Mouse (Mus musculus) midbrain, embryonic 15.5 days (tissue): ENCODE measurements around the gene Olfr153. TPM values are rescaled to one million over a fixed set of nuclear protein-coding genes. Genes with fewer than 3 reads are reported as not detected.
"Not testable (repeated sequence)": the region's sequence is repeated elsewhere in the genome, so short reads cannot be mapped to it uniquely, and the experiment has no call there.

Experiments used
- ATAC-seq: fragments of 200-750 bp; cut with Nextera tagmentation; replicated peaks from 2 replicates; pipeline ENCODE4 v1.8.0; 2017; ENCODE audit warnings: moderate TSS enrichment
- H3K27ac ChIP-seq: fragments of 300-500 bp; sonication (generic); 2 replicates; pipeline ENCODE4 v1.5.1; 2015; ENCODE audit warnings: mild to moderate bottlenecking, inconsistent platforms
- H3K27me3 ChIP-seq: fragments of 300-500 bp; sonication (generic); replicated peaks from 2 replicates; pipeline ENCODE4 v1.6.1; 2015; ENCODE audit warnings: inconsistent platforms
- H3K36me3 ChIP-seq: fragments of 300-500 bp; sonication (generic); replicated peaks from 2 replicates; pipeline ENCODE4 v1.6.1; 2015; ENCODE audit warnings: inconsistent platforms
- H3K4me1 ChIP-seq: fragments of 300-500 bp; sonication (generic); 2 replicates; pipeline ENCODE4 v1.6.1; 2015; ENCODE audit warnings: inconsistent platforms
- H3K4me2 ChIP-seq: fragments of 300-500 bp; sonication (generic); 2 replicates; pipeline ENCODE4 v1.6.1; 2015; ENCODE audit warnings: inconsistent platforms, mild to moderate bottlenecking, moderate library complexity
- H3K4me3 ChIP-seq: fragments of 300-500 bp; sonication (generic); 2 replicates; pipeline ENCODE4 v1.5.1; 2015; ENCODE audit warnings: mild to moderate bottlenecking, inconsistent platforms
- H3K9ac ChIP-seq: fragments of 300-500 bp; sonication (generic); 2 replicates; pipeline ENCODE4 v1.6.1; 2015; ENCODE audit warnings: mild to moderate bottlenecking, inconsistent platforms
- H3K9me3 ChIP-seq: fragments of 300-500 bp; sonication (generic); 2 replicates; pipeline ENCODE4 v1.6.1; 2016; ENCODE audit warnings: inconsistent platforms
- WGBS: fragments of 180-500 bp; shearing (Covaris S2); methylation state at CpG from one replicate; pipeline ENCODE4 v1.1.7; 2015; ENCODE audit warnings: mixed read lengths; 5-methylcytosine and 5-hydroxymethylcytosine counted together
- polyA plus RNA-seq: library from polyadenylated mRNA; unstranded; fragments of >200 nt; fragmentation: Nextera tagmentation; extraction: Ambion mirVana; gene quantifications from 2 replicates; pipeline ENCODE4 v1.2.1, GENCODE M21; 2015

The Olfr153 gene
- polyA plus RNA-seq = not detected in 2 replicates

- no peak within 1 kb of the TSS for H3K4me3 ChIP-seq
- ATAC-seq = no peak
- no peaks in the 10 kb centered on the region for H3K27me3 ChIP-seq
These were observed at the start of gene Olfr153 for GRCm38 (mm10) chr2:87531496-87531895. Olfr153 (plus strand) TSS chr2:87531796.

GRCm38 (mm10) chr2:87482276-87482675 lies 49.3 kb upstream of the Olfr153 start:
- Histone ChIP-seq H3K36me3 (no peaks in the 10 kb centered on the region), H3K4me1 (no peaks in the 10 kb centered on the region), H3K4me2 (no peak overlapping the region), H3K27me3 (no peaks in the 10 kb centered on the region), H3K9ac (no peak overlapping the region), H3K9me3 (no peaks in the 10 kb centered on the region), H3K27ac (no peak overlapping the region), H3K4me3 (no peak overlapping the region)
- no peak for ATAC-seq
- WGBS = 67% methylated on average over 2 of the region's 2 CpGs

More at GRCm38 (mm10) chr2:87531496-87531895, at the start of gene Olfr153:
- Histone ChIP-seq H3K27ac (no peak within 1 kb of the TSS), H3K9ac (no peak within 1 kb of the TSS), H3K4me1 (no peaks in the 10 kb centered on the region), H3K4me2 (no peak within 1 kb of the TSS), H3K9me3 (no peaks in the 10 kb centered on the region), H3K36me3 (no peaks in the 10 kb centered on the region)

GRCm38 (mm10) chr2:87496993-87497392 lies 34.6 kb upstream of the Olfr153 start, which contains the start of gene Pramel7:
Pramel7 (minus strand) TSS chr2:87497093.
- not testable (repeated sequence) for H3K9ac ChIP-seq, H3K36me3 ChIP-seq, H3K4me1 ChIP-seq, H3K4me2 ChIP-seq, H3K9me3 ChIP-seq, H3K27me3 ChIP-seq, H3K27ac ChIP-seq, ATAC-seq, H3K4me3 ChIP-seq
- 81% methylated on average over 4 of the region's 5 CpGs for WGBS

- no peaks in the 10 kb centered on the region for H3K36me3 ChIP-seq
- no peaks in the 10 kb centered on the region for H3K4me1 ChIP-seq
- no peak within 1 kb of the TSS for H3K4me2 ChIP-seq
- no peaks in the 10 kb centered on the region for H3K27me3 ChIP-seq
- no peaks in the 10 kb centered on the region for H3K9me3 ChIP-seq
- WGBS = 87% methylated on average over 6 of the region's 6 CpGs
- H3K4me3 ChIP-seq = no peak within 1 kb of the TSS
- H3K9ac ChIP-seq = no peak within 1 kb of the TSS
- no peak for ATAC-seq
- H3K27ac ChIP-seq = no peak within 1 kb of the TSS
These were observed 25.3 kb upstream of the Olfr153 start, which contains the start of gene Pramel6 for GRCm38 (mm10) chr2:87506265-87506664. Pramel6 (plus strand) TSS chr2:87506565.

- no peaks in the 10 kb centered on the region for H3K27me3 ChIP-seq
- no peak overlapping the region for H3K9ac ChIP-seq
- no peak for ATAC-seq
- H3K4me3 ChIP-seq = no peak overlapping the region
- WGBS = 92% methylated on average over 2 of the region's 2 CpGs
- no peaks in the 10 kb centered on the region for H3K4me1 ChIP-seq
- no peak overlapping the region for H3K27ac ChIP-seq
- H3K4me2 ChIP-seq = no peak overlapping the region
- H3K9me3 ChIP-seq = no peaks in the 10 kb centered on the region
- H3K36me3 ChIP-seq = no peaks in the 10 kb centered on the region
These were observed 16.6 kb upstream of the Olfr153 start for GRCm38 (mm10) chr2:87515046-87515445.

GRCm38 (mm10) chr2:87515457-87516060 lies 16.0 kb upstream of the Olfr153 start:
- H3K27me3 ChIP-seq = no peaks in the 10 kb centered on the region
- H3K4me2 ChIP-seq = no peak overlapping the region
- WGBS = 86% methylated on average over 8 of the region's 8 CpGs
- no peaks in the 10 kb centered on the region for H3K9me3 ChIP-seq
- no peaks in the 10 kb centered on the region for H3K4me1 ChIP-seq
- H3K36me3 ChIP-seq = no peaks in the 10 kb centered on the region
- H3K27ac ChIP-seq = no peak overlapping the region
- no peak overlapping the region for H3K4me3 ChIP-seq
- ATAC-seq = no peak
- no peak overlapping the region for H3K9ac ChIP-seq

GRCm38 (mm10) chr2:87516581-87516980 lies 15.0 kb upstream of the Olfr153 start:
- no peaks in the 10 kb centered on the region for H3K36me3 ChIP-seq
- H3K4me3 ChIP-seq = no peak overlapping the region
- H3K4me1 ChIP-seq = no peaks in the 10 kb centered on the region
- WGBS = 92% methylated on average over 3 of the region's 3 CpGs
- H3K9ac ChIP-seq = no peak overlapping the region
- no peaks in the 10 kb centered on the region for H3K27me3 ChIP-seq
- no peak overlapping the region for H3K27ac ChIP-seq
- no peaks in the 10 kb centered on the region for H3K9me3 ChIP-seq
- no peak overlapping the region for H3K4me2 ChIP-seq
- no peak for ATAC-seq

GRCm38 (mm10) chr2:87520651-87521050 lies 10.9 kb upstream of the Olfr153 start:
- Histone ChIP-seq H3K4me3 (no peak overlapping the region), H3K4me1 (no peaks in the 10 kb centered on the region), H3K27me3 (no peaks in the 10 kb centered on the region), H3K36me3 (no peaks in the 10 kb centered on the region), H3K27ac (no peak overlapping the region), H3K9me3 (no peaks in the 10 kb centered on the region), H3K4me2 (no peak overlapping the region), H3K9ac (no peak overlapping the region)
- 86% methylated on average over 4 of the region's 4 CpGs for WGBS
- ATAC-seq = no peak

GRCm38 (mm10) chr2:87525899-87526616 lies 5.5 kb upstream of the Olfr153 start:
- not testable (repeated sequence) for H3K4me1 ChIP-seq, H3K9ac ChIP-seq, H3K9me3 ChIP-seq, H3K27ac ChIP-seq, H3K27me3 ChIP-seq, H3K36me3 ChIP-seq
- peak; percentile 86 for ATAC-seq
- Histone ChIP-seq H3K4me3 (peak overlapping the region; percentile 36), H3K4me2 (peak overlapping the region; percentile 53)
- 19% methylated on average over 39 of the region's 39 CpGs for whole genome bisulfite sequencing

GRCm38 (mm10) chr2:87534826-87535225 lies 3.2 kb downstream of the Olfr153 start:
- H3K4me2 ChIP-seq = no peak overlapping the region
- 63% methylated on average over 2 of the region's 2 CpGs for WGBS
- no peaks in the 10 kb centered on the region for H3K4me1 ChIP-seq
- no peak overlapping the region for H3K4me3 ChIP-seq
- ATAC-seq = no peak
- no peaks in the 10 kb centered on the region for H3K36me3 ChIP-seq
- no peak overlapping the region for H3K9ac ChIP-seq
- H3K27ac ChIP-seq = no peak overlapping the region
- no peaks in the 10 kb centered on the region for H3K27me3 ChIP-seq
- no peaks in the 10 kb centered on the region for H3K9me3 ChIP-seq

GRCm38 (mm10) chr2:87545442-87545841 lies 13.8 kb downstream of the Olfr153 start, which contains the start of gene Olfr1128:
Olfr1128 (minus strand) TSS chr2:87545542.
- no peak for ATAC-seq
- 87% methylated on average over 1 of the region's 1 CpGs for WGBS
- Histone ChIP-seq H3K4me2 (no peak within 1 kb of the TSS), H3K27me3 (no peaks in the 10 kb centered on the region), H3K4me3 (no peak within 1 kb of the TSS), H3K9ac (no peak within 1 kb of the TSS), H3K36me3 (no peaks in the 10 kb centered on the region), H3K9me3 (no peaks in the 10 kb centered on the region), H3K4me1 (no peaks in the 10 kb centered on the region), H3K27ac (no peak within 1 kb of the TSS)

- H3K4me3 ChIP-seq, H3K4me2 ChIP-seq, ATAC-seq, H3K27me3 ChIP-seq, H3K9me3 ChIP-seq, H3K9ac ChIP-seq, H3K27ac ChIP-seq, H3K4me1 ChIP-seq, H3K36me3 ChIP-seq: not testable (repeated sequence)
- WGBS = 80% methylated on average over 1 of the region's 1 CpGs
These were observed 42.0 kb downstream of the Olfr153 start, which contains the start of gene Olfr1129 for GRCm38 (mm10) chr2:87573602-87574001. Olfr1129 (plus strand) TSS chr2:87573902.
